Mouse (Mus musculus) kidney, adult 2 months (tissue): ENCODE results near the gene Iqcf3. TPM values are rescaled to one million over a fixed set of nuclear protein-coding genes. Genes with fewer than 3 reads are reported as not detected.

ENCODE experiments used
- DNase-seq: peaks from one replicate; pipeline ENCODE4 v3.0.0; 2021
- H3K27ac ChIP-seq: fragments of 200-500 bp; 2 replicates; pipeline ENCODE4 v1.5.1; 2012; ENCODE audit warnings: low read depth, low read length, control low read depth, inconsistent platforms; ENCODE audit not compliant: insufficient read depth
- H3K27me3 ChIP-seq: fragments of 200-500 bp; replicated peaks from 2 replicates; pipeline ENCODE4 v1.6.1; 2012; ENCODE audit warnings: mild to moderate bottlenecking, moderate library complexity, low read length, inconsistent platforms; ENCODE audit not compliant: control insufficient read depth, insufficient read depth
- H3K36me3 ChIP-seq: fragments of 200-500 bp; 2 replicates; pipeline ENCODE4 v1.6.1; 2012; ENCODE audit warnings: mild to moderate bottlenecking, moderate library complexity, low read length, inconsistent platforms; ENCODE audit not compliant: control insufficient read depth, insufficient read depth
- H3K4me1 ChIP-seq: fragments of 200-500 bp; 2 replicates; pipeline ENCODE4 v1.6.1; 2011; ENCODE audit warnings: low read length; ENCODE audit not compliant: control insufficient read depth, insufficient read depth
- H3K4me3 ChIP-seq: fragments of 200-500 bp; 2 replicates; pipeline ENCODE4 v1.5.1; 2011; ENCODE audit warnings: mild to moderate bottlenecking, low read depth, low read length, control low read depth; ENCODE audit not compliant: insufficient read depth
- CTCF ChIP-seq: fragments of 200-500 bp; conservative IDR thresholded peaks from 2 replicates; pipeline ENCODE4 v1.5.1; 2011; ENCODE audit warnings: low read depth, mild to moderate bottlenecking, control low read depth, low read length, moderate library complexity, mixed read lengths; ENCODE audit not compliant: insufficient read depth, insufficient read length
- POLR2A ChIP-seq: fragments of 200-500 bp; IDR thresholded peaks from one replicate; pipeline ENCODE4 v1.6.1; 2011; ENCODE audit warnings: low read depth, low read length, control low read depth
- WGBS: fragments of 180-500 bp; shearing (Covaris S2); methylation state at CpG from one replicate; pipeline ENCODE4 v1.1.7; 2018; 5-methylcytosine and 5-hydroxymethylcytosine counted together
- polyA plus RNA-seq: library from polyadenylated mRNA; depleted of rRNA; stranded (reverse); fragments of >200 nt; gene quantifications from 2 replicates; pipeline ENCODE4 v1.2.3, GENCODE M21; 2012

Iqcf3 gene
- polyA plus RNA-seq, 1 experiment, result 0.06 TPM

- 85% methylated on average over 11 of the region's 11 CpGs for WGBS
- H3K27me3 ChIP-seq, result no peaks in the 10 kb centered on the region
- no peak for DNase-seq
- H3K27ac ChIP-seq, result no peak overlapping the region
- H3K4me3 ChIP-seq, result no peak overlapping the region
- no peaks in the 10 kb centered on the region for H3K4me1 ChIP-seq
- no peaks in the 10 kb centered on the region for H3K36me3 ChIP-seq
- TF ChIP-seq POLR2A, result no peak
- TF ChIP-seq CTCF, result no peak
Observed at GRCm38 (mm10) chr9:106534975-106535374, 26.5 kb downstream of the Iqcf3 start.

- Histone ChIP-seq H3K27me3 (no peaks in the 10 kb centered on the region), H3K4me1 (no peaks in the 10 kb centered on the region), H3K36me3 (no peaks in the 10 kb centered on the region), H3K4me3 (no peak overlapping the region), H3K27ac (no peak overlapping the region)
- no peak for DNase-seq
- TF ChIP-seq CTCF (no peak), POLR2A (no peak)
- 94% methylated on average over 7 of the region's 7 CpGs for WGBS
Observed at GRCm38 (mm10) chr9:106534296-106534695, 27.1 kb downstream of the Iqcf3 start.

- whole genome bisulfite sequencing, result 29% methylated on average over 3 of the region's 3 CpGs
Observed at GRCm38 (mm10) chr9:106531833-106532232, 29.6 kb downstream of the Iqcf3 start.

GRCm38 (mm10) chr9:106519909-106520308, 41.5 kb downstream of the Iqcf3 start:
- Histone ChIP-seq H3K36me3 (no peaks in the 10 kb centered on the region), H3K27me3 (no peaks in the 10 kb centered on the region), H3K4me1 (no peaks in the 10 kb centered on the region), H3K4me3 (no peak overlapping the region), H3K27ac (no peak overlapping the region)
- TF ChIP-seq POLR2A (no peak), CTCF (no peak)
- no peak for DNase-seq
- WGBS, result 63% methylated on average over 8 of the region's 8 CpGs

More at GRCm38 (mm10) chr9:106531833-106532232, 29.6 kb downstream of the Iqcf3 start:
- no peak overlapping the region for H3K27ac ChIP-seq
- H3K4me3 ChIP-seq, result no peak overlapping the region
- no peaks in the 10 kb centered on the region for H3K4me1 ChIP-seq
- H3K27me3 ChIP-seq, result no peaks in the 10 kb centered on the region
- peak; percentile 16 for DNase-seq
- peak; percentile 90 for TF ChIP-seq CTCF
- no peak for TF ChIP-seq POLR2A
- H3K36me3 ChIP-seq, result no peaks in the 10 kb centered on the region

GRCm38 (mm10) chr9:106519433-106519832, 42.0 kb downstream of the Iqcf3 start:
- H3K4me3 ChIP-seq, result no peak overlapping the region
- DNase-seq, result no peak
- H3K4me1 ChIP-seq, result no peaks in the 10 kb centered on the region
- H3K36me3 ChIP-seq, result no peaks in the 10 kb centered on the region
- WGBS, result 55% methylated on average over 2 of the region's 2 CpGs
- H3K27me3 ChIP-seq, result no peaks in the 10 kb centered on the region
- TF ChIP-seq POLR2A (no peak), CTCF (no peak)
- no peak overlapping the region for H3K27ac ChIP-seq

GRCm38 (mm10) chr9:106514273-106514672, 47.2 kb downstream of the Iqcf3 start, which contains the start of gene Iqcf5:
Iqcf5 (plus strand) TSS chr9:106514573.
- Histone ChIP-seq H3K36me3 (no peaks in the 10 kb centered on the region), H3K27ac (no peak within 1 kb of the TSS), H3K4me1 (no peaks in the 10 kb centered on the region), H3K27me3 (no peaks in the 10 kb centered on the region), H3K4me3 (no peak within 1 kb of the TSS)
- DNase-seq, result no peak
- 85% methylated on average over 4 of the region's 4 CpGs for WGBS
- no peak for TF ChIP-seq POLR2A
- no peak for TF ChIP-seq CTCF

- Histone ChIP-seq H3K4me1 (no peaks in the 10 kb centered on the region), H3K27me3 (no peaks in the 10 kb centered on the region), H3K36me3 (no peaks in the 10 kb centered on the region), H3K4me3 (no peak overlapping the region), H3K27ac (no peak overlapping the region)
- WGBS, result 77% methylated on average over 6 of the region's 6 CpGs
- no peak for TF ChIP-seq CTCF
- DNase-seq, result no peak
Observed at GRCm38 (mm10) chr9:106513566-106513965, 47.9 kb downstream of the Iqcf3 start.
